Mouse (Mus musculus) gastrocnemius, adult 2 months (tissue): ENCODE data around the gene Coa5. TPM values are rescaled to one million over a fixed set of nuclear protein-coding genes. Genes with fewer than 3 reads are reported as not detected.
A peak's percentile ranks its signal among the peaks of the same experiment; 100 is the strongest.

Experiments used
- DNase-seq: peaks from one replicate; pipeline ENCODE4 v3.0.0; 2022
- H3K27ac ChIP-seq: fragments of 200-600 bp; 2 replicates; pipeline ENCODE4 v1.8.1; 2022; ENCODE audit warnings: mild to moderate bottlenecking
- H3K4me3 ChIP-seq: fragments of 200-600 bp; 2 replicates; pipeline ENCODE4 v1.8.1; 2022; ENCODE audit warnings: mild to moderate bottlenecking, moderate library complexity
- CTCF ChIP-seq: fragments of 200-600 bp; IDR thresholded peaks from 2 replicates; pipeline ENCODE4 v1.8.1; 2022; ENCODE audit warnings: antibody characterized with exemption, mild to moderate bottlenecking, moderate library complexity
- intact Hi-C: fragments of 180-260 bp; cut with DNase I; formaldehyde crosslinking; loops from one replicate; pipeline ENCODE4 v1.15.1; 2025
- total RNA-seq, 2 experiments: library from RNA; stranded (reverse); gene quantifications; 2 replicates each; pipeline ENCODE4 v1.2.3; 2021

Gene Coa5
- total RNA-seq, 2 experiments from 2014 or later, result 81.0 to 88.5 TPM

DNA sequence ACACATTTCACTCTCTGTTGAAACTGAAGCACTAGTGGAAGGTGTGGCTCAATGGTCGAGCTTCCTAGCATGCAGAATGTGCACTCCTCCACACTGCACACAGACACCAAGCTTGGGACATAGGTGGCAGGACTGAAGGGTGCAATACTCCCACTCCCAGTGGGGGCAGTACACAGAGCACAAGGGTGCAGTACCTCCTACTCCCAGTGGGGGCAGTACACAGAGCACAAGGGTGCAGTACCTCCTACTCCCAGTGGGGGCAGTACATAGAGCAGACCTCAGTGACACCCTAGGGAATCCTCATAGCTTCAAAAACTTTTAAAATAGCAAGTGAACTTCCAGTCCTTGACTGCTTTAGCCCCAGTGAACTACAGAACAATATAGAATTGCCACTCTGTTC is 10.5 kb downstream of the Coa5 start:
- intact Hi-C loops, result no loop called here
- Histone ChIP-seq H3K27ac (no peak overlapping the region), H3K4me3 (no peak overlapping the region)
- DNase-seq, result peak; percentile 46
- TF ChIP-seq CTCF, result no peak; the same call in none of the 2 replicates

DNA sequence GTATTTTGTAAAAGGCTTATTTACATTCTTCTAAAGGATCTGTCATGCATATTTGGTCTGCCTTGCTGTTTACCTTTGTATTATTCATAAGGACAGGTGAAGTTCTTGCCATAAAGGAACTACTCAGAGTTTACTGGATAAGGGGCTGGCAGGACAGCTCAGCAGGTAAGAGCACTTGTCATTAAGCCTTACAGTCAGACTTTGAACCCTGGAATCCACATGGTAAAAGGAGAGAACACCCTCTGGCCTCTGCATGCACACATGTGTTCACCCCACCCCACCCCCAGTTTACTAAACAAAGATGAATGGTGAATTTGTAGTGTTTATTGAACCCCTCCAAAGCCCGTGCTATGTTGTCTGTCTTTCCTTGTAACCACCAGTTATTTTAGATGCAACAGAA is 14.5 kb downstream of the Coa5 start:
- intact Hi-C loops, result no loop called here
- TF ChIP-seq CTCF, result no peak
- DNase-seq, result no peak
- Histone ChIP-seq H3K4me3 (no peak overlapping the region), H3K27ac (no peak overlapping the region)

DNA sequence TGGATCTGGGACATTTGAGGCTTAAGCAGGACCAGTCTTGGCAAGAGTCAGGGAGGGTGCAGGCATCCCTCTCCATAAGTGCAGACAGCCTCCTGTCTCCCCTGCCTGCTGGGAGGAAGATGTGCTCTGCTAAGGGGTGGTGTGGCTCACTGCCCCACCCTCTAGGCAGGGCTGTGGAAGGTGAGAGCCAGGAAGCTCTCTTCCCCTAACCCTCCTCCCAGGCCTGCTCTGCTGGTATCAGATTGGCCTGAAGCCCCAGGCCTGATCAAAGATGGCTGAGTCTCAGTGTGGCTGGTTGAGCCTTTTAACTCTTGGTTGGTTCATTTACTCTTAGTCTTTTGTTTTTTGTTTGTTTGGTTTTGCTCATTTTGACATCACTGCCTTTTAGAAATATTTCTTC is 20.3 kb downstream of the Coa5 start:
- no peak for TF ChIP-seq CTCF
- intact Hi-C loops, result no loop called here
- no peak for DNase-seq
- no peak overlapping the region; the same call in 1 of the 2 replicates for H3K27ac ChIP-seq
- H3K4me3 ChIP-seq, result no peak overlapping the region

DNA sequence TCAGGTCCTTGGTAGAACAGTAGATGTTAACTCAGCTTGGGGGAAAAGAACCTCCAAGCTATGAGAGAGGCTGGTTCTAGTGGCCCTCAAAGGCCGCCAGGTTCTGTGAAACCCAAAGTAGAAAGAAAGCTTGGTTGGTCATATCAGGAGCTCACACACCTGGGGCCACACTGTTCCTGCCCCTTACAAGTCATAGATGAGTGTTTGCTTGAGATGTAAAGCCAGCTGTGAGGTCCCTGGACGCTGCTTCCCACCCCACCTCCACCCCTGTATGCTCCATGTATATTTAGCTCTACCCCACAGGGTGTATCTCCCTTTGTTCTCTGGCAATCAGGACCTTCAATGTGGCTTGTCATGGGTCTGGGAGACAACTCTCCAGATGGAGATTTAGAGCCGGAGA is 21.2 kb downstream of the Coa5 start:
- no peak for DNase-seq
- intact Hi-C loops, result no loop called here
- no peak for TF ChIP-seq CTCF
- no peak overlapping the region for H3K4me3 ChIP-seq
- H3K27ac ChIP-seq, result no peak overlapping the region

DNA sequence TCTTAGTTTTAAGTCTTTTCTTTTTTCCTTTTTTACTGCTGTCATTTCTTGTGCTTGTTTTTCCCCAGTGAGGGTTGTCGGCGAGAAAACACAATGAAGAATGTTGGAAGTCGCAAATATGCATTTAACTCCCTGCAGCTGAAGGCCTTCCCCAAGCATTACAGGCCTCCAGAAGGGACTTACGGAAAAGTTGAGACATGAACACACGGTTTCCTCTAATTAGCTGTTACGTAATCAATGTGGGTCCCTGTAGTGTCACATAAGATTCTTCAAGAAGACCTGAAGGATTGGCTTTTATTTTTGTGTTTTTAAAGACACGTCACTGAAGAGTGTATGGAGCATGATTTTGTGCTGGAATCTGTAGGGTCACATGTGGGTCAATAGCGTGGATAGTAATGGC is 21.8 kb downstream of the Coa5 start:
- Histone ChIP-seq H3K4me3 (no peak overlapping the region), H3K27ac (no peak overlapping the region)
- intact Hi-C loops, result no loop called here
- DNase-seq, result no peak
- no peak for TF ChIP-seq CTCF

DNA sequence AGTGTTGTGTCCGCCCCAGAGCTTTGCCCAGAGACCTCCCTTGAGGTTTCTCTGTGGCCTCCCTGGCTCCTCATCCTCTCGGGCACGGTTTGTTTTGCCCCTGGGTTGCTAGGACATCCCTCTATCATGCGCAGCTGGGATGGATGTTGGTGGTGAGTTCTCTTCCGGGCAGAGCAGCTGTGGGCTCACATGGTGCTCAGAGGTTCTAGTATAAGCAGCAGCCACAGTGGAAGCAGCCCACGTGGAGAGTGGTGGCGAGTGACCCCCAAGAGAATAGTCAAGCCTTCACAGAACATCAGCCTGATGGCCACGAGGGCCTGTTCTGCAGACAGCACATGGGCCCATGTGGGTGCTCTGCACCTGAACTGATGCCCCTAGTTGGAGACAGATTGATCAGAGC is 22.7 kb downstream of the Coa5 start:
- no peak overlapping the region for H3K4me3 ChIP-seq
- no peak overlapping the region for H3K27ac ChIP-seq
- TF ChIP-seq CTCF, result no peak
- DNase-seq, result no peak
- intact Hi-C loops, result no loop called here

DNA sequence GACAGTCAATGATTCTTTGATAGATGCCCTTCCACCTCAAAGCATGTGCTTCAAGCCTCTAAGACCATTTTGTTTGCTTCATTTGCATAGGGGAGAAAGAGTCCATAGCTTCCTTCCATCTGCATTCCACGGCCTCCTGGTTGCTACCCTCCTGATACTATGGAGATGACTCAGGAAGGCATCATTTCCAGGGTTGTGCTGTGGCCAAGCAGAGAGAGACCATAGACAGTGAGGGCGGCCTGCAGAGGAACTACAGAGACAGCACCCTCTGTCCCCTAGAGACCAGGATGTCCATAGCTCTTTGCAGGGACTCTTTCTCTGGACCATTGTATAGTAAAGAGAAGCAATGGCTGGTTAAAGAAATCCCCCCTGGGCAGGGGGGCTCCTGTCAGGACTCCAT is 24.8 kb downstream of the Coa5 start:
- Histone ChIP-seq H3K27ac (no peak overlapping the region), H3K4me3 (no peak overlapping the region)
- DNase-seq, result no peak
- no peak for TF ChIP-seq CTCF
- intact Hi-C loops, result no loop called here

DNA sequence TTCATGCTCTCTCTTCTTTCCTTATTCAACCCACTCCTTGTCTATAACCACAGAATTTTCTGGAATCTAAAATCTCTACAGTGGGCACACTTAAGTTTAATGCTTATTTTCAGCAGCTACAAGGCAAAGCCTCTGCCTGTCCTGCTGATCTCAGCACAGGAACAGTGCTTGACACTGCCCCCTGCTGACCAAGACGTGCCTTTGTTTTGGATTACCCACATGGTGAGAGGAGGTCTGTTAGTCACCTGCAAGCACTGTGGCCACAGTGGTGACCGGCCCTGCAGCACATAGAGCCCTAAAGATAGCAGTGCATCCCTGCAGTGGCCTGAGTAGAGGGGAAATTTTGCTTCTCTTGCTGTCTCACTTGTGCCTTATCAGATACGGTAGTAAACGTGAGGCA is 28.2 kb downstream of the Coa5 start:
- Histone ChIP-seq H3K27ac (no peak overlapping the region), H3K4me3 (no peak overlapping the region)
- peak; percentile 73 for DNase-seq
- peak; percentile 84 for TF ChIP-seq CTCF
- intact Hi-C loops, result loop anchor here (1.0 kb wide), 1 partner anchor 129 kb away; no protein-coding TSS in a partner anchor

DNA sequence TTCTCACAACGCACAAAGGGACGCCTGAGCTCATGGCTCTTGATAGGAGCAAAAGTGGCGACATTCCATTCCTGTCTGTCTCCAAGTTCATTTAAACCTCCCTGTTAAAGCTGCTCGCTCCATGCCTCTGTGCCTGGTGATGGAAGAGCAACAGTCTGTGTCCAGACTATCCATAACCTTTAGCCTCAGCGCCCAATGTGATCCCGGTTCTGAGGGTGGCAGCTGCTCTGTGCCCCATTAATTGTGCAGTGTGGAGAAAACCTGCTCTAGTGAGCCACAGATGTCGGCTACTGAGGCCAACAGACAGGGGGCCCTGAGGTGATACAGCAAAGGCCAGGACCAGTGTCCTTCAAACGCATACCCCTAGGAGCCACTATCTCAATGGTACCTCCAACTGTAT is 30.2 kb downstream of the Coa5 start:
- H3K27ac ChIP-seq, result no peak overlapping the region

DNA sequence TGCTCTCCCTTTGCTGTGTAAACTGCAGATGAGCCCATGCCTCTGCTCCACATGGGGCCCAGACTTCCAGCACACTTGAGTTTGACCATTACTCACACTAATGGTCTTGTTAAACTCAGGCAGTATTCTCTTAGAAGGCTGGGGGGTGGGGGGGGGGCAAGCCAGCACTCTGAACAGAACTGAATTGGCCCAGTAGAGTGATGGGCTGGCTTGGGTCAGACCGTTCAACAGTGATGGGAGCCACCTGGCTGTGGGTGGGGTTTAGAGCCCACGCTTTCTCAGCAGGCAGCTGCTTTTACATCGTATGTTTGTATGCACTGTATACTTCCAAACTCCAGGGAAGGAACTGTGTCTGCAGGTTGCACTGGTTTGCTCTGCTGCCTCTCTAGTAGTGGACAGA is 30.9 kb downstream of the Coa5 start:
- TF ChIP-seq CTCF, result no peak
- no peak overlapping the region for H3K4me3 ChIP-seq
- no peak overlapping the region for H3K27ac ChIP-seq
- no peak for DNase-seq
- intact Hi-C loops, result no loop called here

More for the DNA sequence above, 30.2 kb downstream of the Coa5 start:
- no peak overlapping the region for H3K4me3 ChIP-seq
- TF ChIP-seq CTCF, result no peak
- intact Hi-C loops, result no loop called here
- DNase-seq, result no peak

DNA sequence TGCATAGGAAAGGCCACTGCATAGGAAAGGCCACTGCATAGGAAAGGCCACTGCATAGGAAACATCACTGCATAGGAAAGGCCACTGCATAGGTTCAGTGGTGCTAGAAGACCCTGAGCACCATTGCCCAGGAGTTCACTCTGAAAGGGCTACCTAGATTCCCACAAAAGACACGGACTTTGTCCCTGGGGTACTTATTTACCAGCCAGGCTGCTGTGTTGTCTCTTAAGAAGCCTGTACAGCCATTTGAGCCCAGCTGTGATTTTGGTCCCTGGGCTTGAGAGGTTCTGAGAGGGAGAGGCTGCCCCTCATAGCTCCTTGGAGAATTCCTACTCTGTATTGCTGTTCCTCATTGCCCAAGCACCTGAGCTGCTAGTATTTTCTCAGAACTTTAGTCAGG is 33.4 kb downstream of the Coa5 start:
- intact Hi-C loops, result no loop called here
- TF ChIP-seq CTCF, result no peak
- no peak for DNase-seq
- no peak overlapping the region for H3K4me3 ChIP-seq
- H3K27ac ChIP-seq, result peak overlapping the region; percentile 48

DNA sequence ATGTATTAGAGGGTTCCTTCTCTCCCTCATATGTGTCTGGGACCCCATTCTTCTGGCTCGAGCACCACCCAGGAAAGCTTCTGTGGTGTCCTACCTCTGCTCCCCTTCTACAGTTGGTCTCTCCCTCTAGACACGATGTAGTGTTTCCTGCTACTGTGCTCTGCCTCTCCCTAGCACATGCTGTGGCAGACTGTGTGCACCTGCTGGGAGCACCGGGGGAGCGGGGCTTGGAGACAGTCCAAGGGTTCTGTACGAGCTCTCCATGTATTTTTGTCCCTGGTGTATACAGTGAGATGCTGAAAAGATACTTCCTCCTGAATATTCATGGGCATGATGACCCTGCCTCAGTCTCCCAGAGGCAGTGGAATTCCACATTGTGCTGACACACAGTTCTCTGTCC is 36.7 kb downstream of the Coa5 start:
- no peak for TF ChIP-seq CTCF
- H3K27ac ChIP-seq, result no peak overlapping the region
- DNase-seq, result no peak
- H3K4me3 ChIP-seq, result no peak overlapping the region
- intact Hi-C loops, result no loop called here

DNA sequence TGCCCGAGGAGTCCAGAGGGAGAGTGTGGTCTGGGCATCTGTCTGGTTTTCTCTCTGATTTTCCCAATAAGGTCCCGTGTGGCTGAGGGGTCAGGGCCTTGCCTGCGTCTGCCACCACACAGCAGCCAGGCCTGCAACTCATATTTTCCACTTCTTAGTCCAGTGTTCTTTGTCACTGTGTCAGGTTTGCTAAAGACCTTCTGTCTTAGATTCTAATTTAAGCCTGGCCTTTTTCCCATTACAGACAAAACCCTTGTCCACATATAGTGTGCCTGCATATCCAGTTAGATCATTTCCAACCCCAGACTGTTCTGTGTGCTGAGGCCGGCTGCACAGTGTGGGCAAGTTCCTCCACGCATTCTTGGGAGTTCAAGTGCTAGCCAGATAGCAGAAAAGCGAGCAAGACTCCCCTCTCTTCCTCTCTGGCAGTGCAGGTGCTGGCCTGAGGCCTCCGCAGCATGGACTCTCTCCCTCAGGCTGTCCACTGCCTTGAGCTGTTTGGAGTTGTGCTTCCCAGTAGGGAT is 43.4 kb downstream of the Coa5 start:
- Histone ChIP-seq H3K4me3 (no peak overlapping the region), H3K27ac (peak overlapping the region; percentile 80)
- intact Hi-C loops, result no loop called here
- no peak for TF ChIP-seq CTCF
- no peak for DNase-seq

DNA sequence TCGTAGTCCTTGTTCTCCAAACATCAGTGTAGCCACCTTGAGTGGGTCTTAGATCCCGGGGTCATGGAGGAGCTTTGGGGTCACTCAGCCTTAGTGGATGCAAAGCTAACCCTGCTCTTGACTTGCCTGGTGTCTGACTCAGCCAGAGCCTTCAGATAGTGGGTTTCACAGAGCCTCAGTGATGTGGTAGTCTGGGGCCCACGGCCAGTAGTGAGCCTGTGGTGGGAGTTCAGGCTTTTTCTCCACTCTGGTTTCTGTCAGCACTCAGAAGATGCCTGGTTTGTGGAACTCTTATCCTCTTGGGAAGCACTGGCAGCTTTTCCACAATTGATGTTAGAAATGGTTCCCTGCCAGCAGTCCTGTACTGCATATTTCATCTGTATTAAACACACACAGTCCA is 45.6 kb downstream of the Coa5 start:
- TF ChIP-seq CTCF, result no peak
- peak; percentile 3 for DNase-seq
- Histone ChIP-seq H3K27ac (no peak overlapping the region), H3K4me3 (no peak overlapping the region)
- intact Hi-C loops, result no loop called here

DNA sequence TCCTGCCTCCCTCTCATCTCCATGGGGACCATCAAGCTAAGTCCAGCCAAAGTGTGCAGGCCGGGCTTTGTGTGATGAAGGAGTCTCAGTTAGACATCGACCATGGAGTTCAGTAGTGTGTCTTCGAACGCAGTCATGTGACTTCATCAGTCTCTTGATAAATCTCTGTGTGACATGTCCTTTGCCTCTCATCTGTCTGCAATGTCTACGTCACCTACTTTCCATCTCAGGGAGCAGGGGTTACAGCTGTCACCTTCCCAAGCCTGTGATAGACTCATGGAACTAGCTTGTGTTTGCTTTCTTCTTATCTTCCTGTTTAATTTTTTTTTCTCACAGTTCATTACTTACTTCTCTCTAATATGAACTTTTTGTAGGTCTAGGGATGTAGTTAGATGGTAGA is 49.0 kb downstream of the Coa5 start:
- no peak overlapping the region for H3K27ac ChIP-seq
- no peak overlapping the region for H3K4me3 ChIP-seq
- intact Hi-C loops, result no loop called here
- DNase-seq, result no peak
- no peak for TF ChIP-seq CTCF
